Mouse (Mus musculus): ENCODE measurements around the gene Bend5. TPM values are rescaled to one million over a fixed set of nuclear protein-coding genes. Genes with fewer than 3 reads are reported as not detected.

The Bend5 gene
- total RNA-seq (2023) = not detected

GRCm38 (mm10) chr4:111414818-111415488 is at the start of gene Bend5:
Gene Bend5 (plus strand): TSS chr4:111415006.

